Mouse (Mus musculus): ENCODE measurements at regions not wholly inside any gene's neighbourhood (a gene's known extent, or its start where the extent isn't known, plus 50 kb on each side); places are given as distances from the start of the nearest gene placed in this dataset.

DNA sequence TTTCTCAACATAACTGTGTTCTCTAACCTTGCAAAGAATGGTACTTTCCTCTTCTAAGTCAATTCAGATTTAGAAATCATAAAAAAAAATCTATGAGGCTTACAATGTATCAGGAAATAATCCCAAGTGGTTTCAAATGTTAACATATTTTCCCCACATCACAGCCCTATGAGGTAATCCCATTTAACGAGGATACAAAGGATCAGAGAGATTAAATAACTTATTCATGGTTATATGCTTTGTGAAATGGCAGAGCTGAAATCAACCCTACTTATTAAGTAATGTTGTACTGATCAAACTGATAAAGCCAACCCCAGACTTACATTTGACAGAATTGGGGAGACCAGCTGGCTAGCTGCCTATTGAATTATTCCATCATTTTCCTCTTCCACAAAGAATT, 614.4 kb downstream of the Ntrk3 start:
- no peak overlapping the region for H3K4me3 ChIP-seq (ENCODE audit: low read depth, low read length)
- no peak for ATAC-seq
- no peaks in the 10 kb centered on the region for H3K4me1 ChIP-seq (ENCODE audit: control insufficient read depth, insufficient read depth, low read length)
- no peaks in the 10 kb centered on the region for H3K9me3 ChIP-seq (replicated peaks; ENCODE audit: control insufficient read depth, low read length)
- H3K9ac ChIP-seq (ENCODE audit: low read length), result no peak overlapping the region
- no peaks in the 10 kb centered on the region for H3K36me3 ChIP-seq (ENCODE audit: control insufficient read depth, insufficient read depth, low read length)
- H3K27me3 ChIP-seq (replicated peaks; ENCODE audit: control insufficient read depth, insufficient read depth, low read length), result no peaks in the 10 kb centered on the region
- no peak overlapping the region for H3K4me2 ChIP-seq (ENCODE audit: low read length)
- no peak for DNase-seq (ENCODE audit: low spot score)
- WGBS, result 57% methylated on average over 1 of the region's 1 CpGs
- no peak overlapping the region for H3K27ac ChIP-seq (ENCODE audit: low read depth, low read length)

DNA sequence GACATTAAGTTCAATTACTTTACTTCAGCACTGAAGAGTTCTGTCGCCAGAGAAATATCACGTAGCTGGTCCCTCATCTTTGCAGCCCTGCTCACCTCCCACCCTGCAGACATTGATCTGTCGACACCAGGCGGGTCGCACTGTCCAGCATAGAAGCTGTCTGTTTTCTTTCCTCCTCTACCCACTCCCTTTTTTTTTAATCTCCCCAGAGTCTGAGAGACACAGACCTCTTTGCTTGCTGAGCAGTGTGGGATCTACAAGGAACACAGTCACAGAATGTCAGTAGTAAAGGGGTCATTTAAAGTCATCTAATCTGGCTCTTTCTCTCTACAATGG, 616.7 kb downstream of the Ntrk3 start:
- no peaks in the 10 kb centered on the region for H3K27me3 ChIP-seq (replicated peaks; ENCODE audit: control insufficient read depth, insufficient read depth, low read length)
- ATAC-seq, result no peak
- 94% methylated on average over 5 of the region's 5 CpGs for WGBS

DNA sequence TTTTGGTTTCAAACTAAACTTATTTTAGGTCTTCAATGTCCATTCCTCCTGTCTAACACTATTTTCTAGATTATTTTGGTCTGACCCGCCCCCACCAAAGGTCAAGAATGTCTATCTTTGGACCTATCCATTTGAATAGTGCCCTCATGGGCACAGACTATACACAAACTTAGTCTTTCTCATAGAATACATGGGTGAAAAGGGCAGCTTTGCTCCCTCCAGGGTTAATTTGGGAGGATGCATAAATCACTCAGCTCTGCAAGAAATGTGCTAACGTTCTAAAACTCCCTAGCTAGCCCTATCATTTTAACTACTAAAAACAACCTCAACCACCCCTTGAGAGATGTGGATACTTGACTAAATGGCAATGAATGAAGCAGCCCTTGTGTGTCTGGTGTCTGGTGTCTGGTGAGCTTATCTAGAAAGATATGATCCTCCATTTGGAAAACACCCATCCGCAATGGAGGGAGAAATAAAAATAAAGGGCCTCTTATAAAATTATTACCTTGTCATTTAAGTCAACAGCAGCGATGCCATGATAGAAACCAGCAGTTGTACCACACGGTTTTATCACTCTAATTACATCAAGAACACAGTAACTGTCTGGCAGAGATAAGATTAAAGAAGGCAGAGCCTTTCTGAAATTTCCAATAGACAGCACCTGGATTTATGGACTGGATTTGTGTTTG, 617.2 kb downstream of the Ntrk3 start:
- no peak overlapping the region for H3K9ac ChIP-seq (ENCODE audit: low read length)
- H3K36me3 ChIP-seq (ENCODE audit: control insufficient read depth, insufficient read depth, low read length), result no peaks in the 10 kb centered on the region
- no peak overlapping the region for H3K27ac ChIP-seq (ENCODE audit: low read depth, low read length)
- 88% methylated on average over 5 of the region's 5 CpGs for WGBS
- ATAC-seq, result no peak
- no peak overlapping the region for H3K4me2 ChIP-seq (ENCODE audit: low read length)
- H3K27me3 ChIP-seq (replicated peaks; ENCODE audit: control insufficient read depth, insufficient read depth, low read length), result no peaks in the 10 kb centered on the region
- H3K9me3 ChIP-seq (replicated peaks; ENCODE audit: control insufficient read depth, low read length), result no peaks in the 10 kb centered on the region
- H3K4me1 ChIP-seq (ENCODE audit: control insufficient read depth, insufficient read depth, low read length), result no peaks in the 10 kb centered on the region
- no peak for DNase-seq (ENCODE audit: low spot score)
- H3K4me3 ChIP-seq (ENCODE audit: low read depth, low read length), result no peak overlapping the region

More for the DNA sequence above, 616.7 kb downstream of the Ntrk3 start:
- no peak overlapping the region for H3K27ac ChIP-seq (ENCODE audit: low read depth, low read length)
- no peak overlapping the region for H3K4me3 ChIP-seq (ENCODE audit: low read depth, low read length)
- no peaks in the 10 kb centered on the region for H3K36me3 ChIP-seq (ENCODE audit: control insufficient read depth, insufficient read depth, low read length)
- no peaks in the 10 kb centered on the region for H3K9me3 ChIP-seq (replicated peaks; ENCODE audit: control insufficient read depth, low read length)
- no peaks in the 10 kb centered on the region for H3K4me1 ChIP-seq (ENCODE audit: control insufficient read depth, insufficient read depth, low read length)
- H3K9ac ChIP-seq (ENCODE audit: low read length), result no peak overlapping the region
- no peak for DNase-seq (ENCODE audit: low spot score)
- H3K4me2 ChIP-seq (ENCODE audit: low read length), result no peak overlapping the region

DNA sequence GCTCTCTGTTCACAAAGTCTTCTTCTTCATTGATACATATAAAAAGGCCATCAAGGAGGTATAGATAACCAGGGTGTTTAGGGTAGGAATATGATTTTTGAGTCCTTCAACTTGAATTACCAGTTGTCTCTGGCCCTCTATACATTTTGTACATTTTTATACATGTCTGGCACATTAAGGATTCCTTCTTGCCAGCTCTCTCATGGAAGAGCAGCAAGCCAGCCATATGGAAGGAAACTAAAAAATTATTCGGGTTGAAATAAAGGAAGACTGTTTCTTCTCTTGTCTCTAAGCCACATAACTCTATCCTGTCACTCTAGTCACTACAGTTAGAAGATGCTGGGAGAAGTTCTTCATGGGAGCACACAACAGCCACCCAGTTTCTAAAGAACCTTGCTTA, 618.0 kb downstream of the Ntrk3 start:
- Histone ChIP-seq H3K27me3 (replicated peaks; ENCODE audit: control insufficient read depth, insufficient read depth, low read length) (no peaks in the 10 kb centered on the region), H3K36me3 (ENCODE audit: control insufficient read depth, insufficient read depth, low read length) (no peaks in the 10 kb centered on the region), H3K4me1 (ENCODE audit: control insufficient read depth, insufficient read depth, low read length) (no peaks in the 10 kb centered on the region), H3K4me2 (ENCODE audit: low read length) (no peak overlapping the region), H3K9ac (ENCODE audit: low read length) (no peak overlapping the region), H3K9me3 (replicated peaks; ENCODE audit: control insufficient read depth, low read length) (no peaks in the 10 kb centered on the region), H3K4me3 (ENCODE audit: low read depth, low read length) (no peak overlapping the region), H3K27ac (ENCODE audit: low read depth, low read length) (no peak overlapping the region)
- ATAC-seq, result no peak
- no peak for DNase-seq (ENCODE audit: low spot score)
- WGBS, result 77% methylated on average over 1 of the region's 1 CpGs

DNA sequence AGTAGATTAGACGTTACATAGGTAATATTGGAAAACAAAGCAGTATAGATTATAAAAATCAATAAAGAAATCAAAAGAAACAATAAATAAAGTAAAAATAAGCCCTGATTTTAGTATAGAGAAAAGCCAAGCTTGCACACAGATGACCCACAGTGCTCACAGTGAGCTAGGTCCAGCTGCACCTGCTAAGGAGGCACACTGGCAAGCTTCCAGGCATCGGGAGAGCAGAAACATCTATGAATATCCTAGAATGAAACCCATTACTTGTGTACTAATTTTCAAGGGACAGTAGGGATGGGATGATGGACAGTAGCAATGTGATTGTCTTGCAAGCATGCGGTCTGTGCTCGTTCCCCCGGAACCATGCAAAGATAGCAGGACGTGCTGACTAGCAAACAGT, 626.5 kb downstream of the Ntrk3 start:
- Histone ChIP-seq H3K4me1 (ENCODE audit: control insufficient read depth, insufficient read depth, low read length) (no peaks in the 10 kb centered on the region), H3K27ac (ENCODE audit: low read depth, low read length) (no peak overlapping the region), H3K4me3 (ENCODE audit: low read depth, low read length) (no peak overlapping the region), H3K9ac (ENCODE audit: low read length) (no peak overlapping the region), H3K36me3 (ENCODE audit: control insufficient read depth, insufficient read depth, low read length) (no peaks in the 10 kb centered on the region), H3K4me2 (ENCODE audit: low read length) (no peak overlapping the region), H3K27me3 (replicated peaks; ENCODE audit: control insufficient read depth, insufficient read depth, low read length) (no peaks in the 10 kb centered on the region), H3K9me3 (replicated peaks; ENCODE audit: control insufficient read depth, low read length) (no peaks in the 10 kb centered on the region)
- 88% methylated on average over 6 of the region's 6 CpGs for WGBS
- no peak for DNase-seq (ENCODE audit: low spot score)
- ATAC-seq, result no peak

DNA sequence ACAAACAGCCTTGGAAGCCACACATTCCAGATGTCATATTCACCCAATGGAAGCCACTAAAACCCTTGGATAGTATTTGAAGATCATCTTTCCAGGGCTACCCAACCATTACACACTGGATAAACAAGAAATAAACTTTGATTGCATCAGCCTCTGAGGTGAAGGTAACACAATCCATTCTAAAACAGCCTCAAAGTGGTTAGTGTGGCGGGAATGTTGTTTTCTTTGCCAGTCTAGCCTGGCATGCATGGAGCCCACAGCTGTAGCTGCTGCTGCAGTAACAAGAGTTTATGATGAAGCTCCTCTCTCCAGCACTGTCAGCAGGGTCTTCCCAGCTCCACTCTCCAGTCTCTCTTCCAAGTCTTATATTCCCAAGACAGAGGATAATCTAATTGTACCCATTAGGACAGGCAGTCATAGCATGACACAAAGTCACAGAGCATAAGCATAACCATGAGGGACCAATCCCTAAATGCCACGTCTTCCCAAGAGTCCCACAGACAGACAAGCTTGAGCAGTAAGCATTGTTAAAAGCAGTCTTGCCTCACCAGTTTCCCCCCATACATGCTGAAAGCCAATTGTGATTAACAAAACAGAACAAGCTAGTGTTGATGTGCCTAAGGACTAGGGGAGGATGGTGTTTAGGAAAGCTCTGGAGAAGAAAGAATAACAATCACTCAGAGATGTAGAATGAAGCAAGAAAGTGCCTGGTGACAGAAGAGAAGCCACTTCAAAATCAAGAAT, 634.1 kb downstream of the Ntrk3 start:
- Histone ChIP-seq H3K4me2 (ENCODE audit: low read length) (no peak overlapping the region), H3K4me3 (ENCODE audit: low read depth, low read length) (no peak overlapping the region), H3K9me3 (replicated peaks; ENCODE audit: control insufficient read depth, low read length) (no peaks in the 10 kb centered on the region), H3K27me3 (replicated peaks; ENCODE audit: control insufficient read depth, insufficient read depth, low read length) (no peaks in the 10 kb centered on the region), H3K36me3 (ENCODE audit: control insufficient read depth, insufficient read depth, low read length) (no peaks in the 10 kb centered on the region), H3K4me1 (ENCODE audit: control insufficient read depth, insufficient read depth, low read length) (no peaks in the 10 kb centered on the region), H3K9ac (ENCODE audit: low read length) (no peak overlapping the region), H3K27ac (ENCODE audit: low read depth, low read length) (no peak overlapping the region)
- no peak for DNase-seq (ENCODE audit: low spot score)
- no peak for ATAC-seq
- 77% methylated on average over 2 of the region's 2 CpGs for WGBS

DNA sequence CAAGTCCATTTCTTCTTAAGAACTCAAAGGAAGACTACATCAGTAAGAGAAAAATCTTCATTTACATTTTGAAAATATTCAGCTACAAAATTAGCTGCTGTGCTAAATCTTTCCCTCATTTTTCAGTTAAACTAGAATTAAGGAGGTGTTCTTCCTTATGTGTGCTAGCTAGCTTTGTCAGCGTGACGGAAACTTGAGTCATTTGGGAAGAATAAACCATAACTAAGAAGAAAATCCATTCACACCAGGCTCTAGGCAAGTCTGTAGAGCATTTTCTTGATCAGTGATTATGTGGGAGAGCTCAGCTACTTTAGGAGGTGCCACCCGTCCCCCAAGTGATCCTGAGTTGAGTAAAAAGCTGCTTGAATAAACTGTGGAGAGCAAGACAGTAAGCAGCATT, 635.4 kb downstream of the Ntrk3 start:
- no peak overlapping the region for H3K27ac ChIP-seq (ENCODE audit: low read depth, low read length)
- H3K9me3 ChIP-seq (replicated peaks; ENCODE audit: control insufficient read depth, low read length), result no peaks in the 10 kb centered on the region
- H3K4me3 ChIP-seq (ENCODE audit: low read depth, low read length), result no peak overlapping the region
- no peaks in the 10 kb centered on the region for H3K27me3 ChIP-seq (replicated peaks; ENCODE audit: control insufficient read depth, insufficient read depth, low read length)
- 87% methylated on average over 3 of the region's 3 CpGs for WGBS
- no peak overlapping the region for H3K9ac ChIP-seq (ENCODE audit: low read length)
- H3K4me1 ChIP-seq (ENCODE audit: control insufficient read depth, insufficient read depth, low read length), result no peaks in the 10 kb centered on the region
- ATAC-seq, result no peak
- DNase-seq (ENCODE audit: low spot score), result no peak
- H3K4me2 ChIP-seq (ENCODE audit: low read length), result no peak overlapping the region
- H3K36me3 ChIP-seq (ENCODE audit: control insufficient read depth, insufficient read depth, low read length), result no peaks in the 10 kb centered on the region

DNA sequence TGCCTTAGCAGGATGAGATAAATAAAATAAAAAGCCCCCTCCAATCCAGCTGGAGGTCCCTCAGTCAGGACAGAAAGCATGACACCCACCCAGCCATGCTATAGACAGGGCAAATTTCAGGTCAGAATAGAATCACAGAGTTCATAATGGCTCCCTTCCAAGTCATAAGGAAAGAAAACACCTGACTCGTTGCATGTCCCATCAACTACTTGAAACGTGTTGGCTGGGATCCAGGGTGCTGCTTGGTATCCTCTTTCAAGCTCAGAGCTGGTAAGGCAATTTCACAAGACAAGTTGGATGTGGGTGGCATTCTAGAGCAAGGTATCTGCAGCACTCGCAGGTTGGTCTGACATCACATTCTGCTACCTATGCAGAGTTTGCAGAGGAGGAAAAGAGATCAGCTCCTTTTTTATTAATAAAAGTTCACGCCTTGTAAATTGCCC, 651.2 kb downstream of the Ntrk3 start:
- Histone ChIP-seq H3K27me3 (replicated peaks; ENCODE audit: control insufficient read depth, insufficient read depth, low read length) (no peaks in the 10 kb centered on the region), H3K27ac (ENCODE audit: low read depth, low read length) (peak overlapping the region; percentile 27; the same call in 1 of the 2 replicates), H3K4me1 (ENCODE audit: control insufficient read depth, insufficient read depth, low read length) (peaks cover 6% of the 10 kb centered on the region), H3K4me3 (ENCODE audit: low read depth, low read length) (no peak overlapping the region), H3K4me2 (ENCODE audit: low read length) (0 out of 2 replicates have a peak overlapping the region, but pooled peaks have one; percentile 3), H3K9ac (ENCODE audit: low read length) (no peak overlapping the region), H3K36me3 (ENCODE audit: control insufficient read depth, insufficient read depth, low read length) (no peaks in the 10 kb centered on the region), H3K9me3 (replicated peaks; ENCODE audit: control insufficient read depth, low read length) (no peaks in the 10 kb centered on the region)
- DNase-seq (ENCODE audit: low spot score), result peak; percentile 66
- ATAC-seq, result no peak; the same call in none of the 2 replicates
- 57% methylated on average over 4 of the region's 4 CpGs for WGBS
